Mouse (Mus musculus) MEL (cell line): ENCODE results near the gene Pold4. TPM values are rescaled to one million over a fixed set of nuclear protein-coding genes. Genes with fewer than 3 reads are reported as not detected.

Source experiments
- DNase-seq: peaks from one replicate; pipeline ENCODE4 v3.0.0; 2011; ENCODE audit warnings: low read depth, low spot score
- H3K27ac ChIP-seq: 2 replicates; pipeline ENCODE4 v1.5.1; 2012; ENCODE audit warnings: low read depth, mild to moderate bottlenecking, control low read depth, low read length, moderate library complexity; ENCODE audit not compliant: control insufficient read depth
- H3K27me3 ChIP-seq, 2 experiments: fragments of 150-350 bp in 1 of 2; sonication (generic) in 1 of 2; 2 replicates each; pipeline ENCODE4 v1.6.1; 2012; ENCODE audit warnings: low read length in 2 of 2, mild to moderate bottlenecking in 2 of 2, improper control_type of control experiment in 1 of 2, moderate library complexity in 1 of 2; ENCODE audit not compliant: insufficient read depth in 2 of 2, control insufficient read depth in 1 of 2
- H3K36me3 ChIP-seq, 2 experiments: 2 replicates each; pipeline ENCODE4 v1.6.1; 2012 to 2014; ENCODE audit warnings: low read length in 2 of 2, improper control_type of control experiment in 1 of 2, inconsistent platforms in 1 of 2, mild to moderate bottlenecking in 1 of 2; ENCODE audit not compliant: insufficient read depth in 2 of 2, control insufficient read depth in 1 of 2
- H3K4me1 ChIP-seq, 2 experiments: fragments of 150-350 bp in 1 of 2; sonication (generic) in 1 of 2; 2 replicates each; pipeline ENCODE4 v1.6.1; 2012; ENCODE audit warnings: low read length in 2 of 2, improper control_type of control experiment in 1 of 2, mild to moderate bottlenecking in 1 of 2; ENCODE audit not compliant: insufficient read depth in 2 of 2, control insufficient read depth in 1 of 2
- H3K4me3 ChIP-seq, 2 experiments: fragments of 150-350 bp in 1 of 2; sonication (generic) in 1 of 2; 2 replicates each; pipeline ENCODE4 v1.5.1; 2012; ENCODE audit warnings: low read depth in 2 of 2, low read length in 2 of 2, mild to moderate bottlenecking in 2 of 2, moderate library complexity in 2 of 2, control low read depth in 1 of 2, improper control_type of control experiment in 1 of 2; ENCODE audit not compliant: control insufficient read depth in 1 of 2, insufficient read depth in 1 of 2
- H3K79me2 ChIP-seq: 2 replicates; pipeline ENCODE4 v1.6.1; 2012; ENCODE audit warnings: mild to moderate bottlenecking, low read length, moderate library complexity; ENCODE audit not compliant: control insufficient read depth, poor library complexity, insufficient read depth
- H3K9ac ChIP-seq: 2 replicates; pipeline ENCODE4 v1.6.1; 2012; ENCODE audit warnings: low read depth, mild to moderate bottlenecking, control low read depth, low read length, moderate library complexity; ENCODE audit not compliant: control insufficient read depth, poor library complexity, severe bottlenecking
- H3K9me3 ChIP-seq: fragments of 150-350 bp; sonication (generic); replicated peaks from 2 replicates; pipeline ENCODE4 v1.6.1; 2012; ENCODE audit warnings: mild to moderate bottlenecking, low read length, improper control_type of control experiment, moderate library complexity; ENCODE audit not compliant: insufficient read depth
- BHLHE40 ChIP-seq: IDR thresholded peaks from 2 replicates; pipeline ENCODE4 v1.6.1; 2012; ENCODE audit warnings: low read depth, mild to moderate bottlenecking, inconsistent platforms, low read length, improper control_type of control experiment, borderline replicate concordance
- CHD2 ChIP-seq: IDR thresholded peaks from 2 replicates; pipeline ENCODE4 v1.6.1; 2011; ENCODE audit warnings: low read length, improper control_type of control experiment
- ETS1 ChIP-seq: IDR thresholded peaks from 2 replicates; pipeline ENCODE4 v1.6.1; 2012; ENCODE audit warnings: low read depth, mild to moderate bottlenecking, inconsistent platforms, low read length, improper control_type of control experiment, moderate library complexity
- GABPA ChIP-seq: IDR thresholded peaks from 2 replicates; pipeline ENCODE4 v1.6.1; 2012; ENCODE audit warnings: low read depth, mild to moderate bottlenecking, inconsistent platforms, low read length, improper control_type of control experiment, moderate library complexity
- GATA1 ChIP-seq: IDR thresholded peaks from 2 replicates; pipeline ENCODE4 v1.6.1; 2011; ENCODE audit warnings: low read depth, low read length, improper control_type of control experiment
- HCFC1 ChIP-seq: IDR thresholded peaks from 2 replicates; pipeline ENCODE4 v1.6.1; 2012; ENCODE audit warnings: low read depth, mild to moderate bottlenecking, inconsistent platforms, low read length, improper control_type of control experiment, moderate library complexity
- KAT2A ChIP-seq: conservative IDR thresholded peaks from 2 replicates; pipeline ENCODE4 v1.6.1; 2012; ENCODE audit warnings: low read depth, low read length, improper control_type of control experiment, inconsistent platforms
- MAFK ChIP-seq: IDR thresholded peaks from 2 replicates; pipeline ENCODE4 v1.6.1; 2011; ENCODE audit warnings: low read depth, mild to moderate bottlenecking, low read length, improper control_type of control experiment, borderline replicate concordance
- MAZ ChIP-seq: IDR thresholded peaks from 2 replicates; pipeline ENCODE4 v1.6.1; 2012; ENCODE audit warnings: low read depth, mild to moderate bottlenecking, inconsistent platforms, low read length, improper control_type of control experiment
- MXI1 ChIP-seq: IDR thresholded peaks from 2 replicates; pipeline ENCODE4 v1.6.1; 2011; ENCODE audit warnings: mild to moderate bottlenecking, low read depth, low read length, improper control_type of control experiment
- POLR2A ChIP-seq, 2 experiments: IDR thresholded peaks; 2 replicates each; pipeline ENCODE4 v1.6.1; 2011 to 2012; ENCODE audit warnings: low read length in 2 of 2, mild to moderate bottlenecking in 2 of 2, control low read depth in 1 of 2, improper control_type of control experiment in 1 of 2, low read depth in 1 of 2, moderate library complexity in 1 of 2; ENCODE audit not compliant: control insufficient read depth in 1 of 2, insufficient read depth in 1 of 2, poor library complexity in 1 of 2
- POLR2AphosphoS5 ChIP-seq: IDR thresholded peaks from 2 replicates; pipeline ENCODE4 v1.6.1; 2012; ENCODE audit warnings: low read depth, borderline replicate concordance, mild to moderate bottlenecking, inconsistent platforms, low read length, moderate library complexity, mixed read lengths
- RAD21 ChIP-seq: IDR thresholded peaks from 2 replicates; pipeline ENCODE4 v1.6.1; 2011; ENCODE audit warnings: mild to moderate bottlenecking, low read depth, low read length, improper control_type of control experiment
- RCOR1 ChIP-seq: IDR thresholded peaks from 2 replicates; pipeline ENCODE4 v1.6.1; 2012; ENCODE audit warnings: low read depth, mild to moderate bottlenecking, inconsistent platforms, low read length, improper control_type of control experiment
- SMC3 ChIP-seq: IDR thresholded peaks from 2 replicates; pipeline ENCODE4 v1.6.1; 2011; ENCODE audit warnings: low read depth, low read length, improper control_type of control experiment
- TCF12 ChIP-seq: IDR thresholded peaks from 2 replicates; pipeline ENCODE4 v1.6.1; 2014; ENCODE audit warnings: low read depth, mild to moderate bottlenecking, inconsistent platforms, low read length, improper control_type of control experiment, moderate library complexity
- UBTF ChIP-seq: IDR thresholded peaks from 2 replicates; pipeline ENCODE4 v1.6.1; 2012; ENCODE audit warnings: low read depth, mild to moderate bottlenecking, inconsistent platforms, low read length, improper control_type of control experiment, moderate library complexity, borderline replicate concordance; ENCODE audit not compliant: insufficient read depth
- USF1 ChIP-seq: IDR thresholded peaks from 2 replicates; pipeline ENCODE4 v1.6.1; 2014; ENCODE audit warnings: low read depth, mild to moderate bottlenecking, inconsistent platforms, low read length, improper control_type of control experiment, moderate library complexity
- ZC3H11A ChIP-seq: IDR thresholded peaks from 2 replicates; pipeline ENCODE4 v1.6.1; 2012; ENCODE audit warnings: low read depth, mild to moderate bottlenecking, inconsistent platforms, low read length, improper control_type of control experiment
- ZKSCAN1 ChIP-seq: IDR thresholded peaks from 2 replicates; pipeline ENCODE4 v1.6.1; 2012; ENCODE audit warnings: low read depth, mild to moderate bottlenecking, inconsistent platforms, low read length, improper control_type of control experiment, moderate library complexity
- ZMIZ1 ChIP-seq: IDR thresholded peaks from 2 replicates; pipeline ENCODE4 v1.6.1; 2012; ENCODE audit warnings: low read depth, mild to moderate bottlenecking, inconsistent platforms, low read length, improper control_type of control experiment, moderate library complexity
- ZNF384 ChIP-seq: IDR thresholded peaks from 2 replicates; pipeline ENCODE4 v1.6.1; 2012; ENCODE audit warnings: low read depth, mild to moderate bottlenecking, inconsistent platforms, low read length, improper control_type of control experiment
- polyA plus RNA-seq, 2 experiments: library from polyadenylated mRNA; stranded (reverse) in 1 of 2; unstranded in 1 of 2; fragments of >175 nt in 1 of 2; fragments of >200 nt in 1 of 2; gene quantifications; 2 replicates each; pipeline versions ENCODE4 v1.2.1 to v1.2.4; 2012; ENCODE audit warnings: low replicate concordance in 2 of 2, low read depth in 1 of 2; ENCODE audit not compliant: insufficient read length in 2 of 2, insufficient read depth in 1 of 2, missing spikeins in 1 of 2
- total RNA-seq: library from RNA; depleted of rRNA; stranded (reverse); fragments of 300-350 nt; gene quantifications from 2 replicates; pipeline ENCODE4 v1.2.3, GENCODE M21; 2012

Gene Pold4
- total and polyA plus RNA-seq, 3 experiments = 18.5 to 40.4 TPM; not detected in 1

- DNase-seq = no peak
- no peak within 1 kb of the TSS for H3K27ac ChIP-seq
- H3K27me3 ChIP-seq = peaks cover 10 to 18% of the 10 kb centered on the region in 2 experiments
- peaks cover 2% of the 10 kb centered on the region; the same call in 1 of the 2 replicates for H3K79me2 ChIP-seq
- no peaks in the 10 kb centered on the region for H3K9me3 ChIP-seq
- peaks cover 2 to 13% of the 10 kb centered on the region in 2 experiments; a peak in 3 of 4 replicates for H3K4me1 ChIP-seq
- TF ChIP-seq UBTF (0 out of 2 replicates have a peak, but pooled peaks have one; percentile 58), POLR2A (IDR thresholded peaks at IDR 0.05; ENCODE audit: control insufficient read depth in 1 of 2, insufficient read depth in 1 of 2, low read depth in 1 of 2, low read length in 2 of 2, poor library complexity in 1 of 2) (peak in 1 of 2 experiments; percentile 39; a peak in 2 of 4 replicates), ZKSCAN1 (no peak), BHLHE40 (no peak), MAZ (peak; percentile 86; the same call in 1 of the 2 replicates), ZNF384 (peak; percentile 76)
- H3K4me3 ChIP-seq = peak within 1 kb of the TSS; percentile 67 to 92
- peaks cover 0 to 11% of the 10 kb centered on the region in 2 experiments; a peak in 2 of 4 replicates for H3K36me3 ChIP-seq
- H3K9ac ChIP-seq = peak within 1 kb of the TSS; percentile 80
Observed at GRCm38 (mm10) chr19:4214071-4214770, 17.5 kb upstream of the Pold4 start, which contains the start of the genes Clcf1 and AC109138.7. Gene Clcf1, plus strand, starts transcription at chr19:4214238. Gene AC109138.7, plus strand, starts transcription at chr19:4214357.

- Histone ChIP-seq H3K9ac (peak overlapping the region; percentile 80), H3K27ac (no peak overlapping the region), H3K4me3 (peak overlapping the region; percentile 67 to 92), H3K4me1 (peaks cover 2 to 18% of the 10 kb centered on the region in 2 experiments; a peak in 3 of 4 replicates), H3K27me3 (peaks cover 10 to 18% of the 10 kb centered on the region in 2 experiments), H3K9me3 (no peaks in the 10 kb centered on the region), H3K36me3 (peaks cover 0 to 13% of the 10 kb centered on the region in 2 experiments; a peak in 2 of 4 replicates), H3K79me2 (peaks cover 2% of the 10 kb centered on the region; the same call in 1 of the 2 replicates)
- no peak for TF ChIP-seq CHD2
- DNase-seq = no peak
Observed at GRCm38 (mm10) chr19:4214771-4215450, 16.8 kb upstream of the Pold4 start.

- no peak for DNase-seq
- Histone ChIP-seq H3K9ac (no peak overlapping the region; the same call in 1 of the 2 replicates), H3K79me2 (peaks cover 2% of the 10 kb centered on the region; the same call in 1 of the 2 replicates), H3K27me3 (peaks cover 10 to 18% of the 10 kb centered on the region in 2 experiments), H3K4me1 (peaks cover 4 to 23% of the 10 kb centered on the region in 2 experiments), H3K27ac (no peak overlapping the region), H3K36me3 (peaks cover 0 to 18% of the 10 kb centered on the region in 2 experiments; a peak in 2 of 4 replicates), H3K4me3 (peak overlapping the region in 1 of 2 experiments; percentile 92; a peak in 1 of 4 replicates), H3K9me3 (no peaks in the 10 kb centered on the region)
- no peak for TF ChIP-seq KAT2A
- TF ChIP-seq ETS1 = no peak
- no peak for TF ChIP-seq ZMIZ1
- TF ChIP-seq MXI1 = no peak
- TF ChIP-seq MAFK = no peak
- TF ChIP-seq USF1 = no peak
- no peak for TF ChIP-seq GATA1
- TF ChIP-seq RCOR1 = no peak
- TF ChIP-seq GABPA = no peak
- TF ChIP-seq POLR2A (IDR thresholded peaks at IDR 0.05; ENCODE audit: control insufficient read depth in 1 of 2, insufficient read depth in 1 of 2, low read depth in 1 of 2, low read length in 2 of 2, poor library complexity in 1 of 2) = no peak
- TF ChIP-seq ZKSCAN1 = no peak
- TF ChIP-seq ZNF384 = no peak
- TF ChIP-seq ZC3H11A = no peak
- no peak for TF ChIP-seq HCFC1
- no peak for TF ChIP-seq RAD21
- no peak for TF ChIP-seq TCF12
- no peak for TF ChIP-seq POLR2AphosphoS5
- no peak for TF ChIP-seq SMC3
Observed at GRCm38 (mm10) chr19:4215451-4215840, 16.3 kb upstream of the Pold4 start.
